Mouse (Mus musculus): ENCODE results near the gene Ece2. TPM values are rescaled to one million over a fixed set of nuclear protein-coding genes. Genes with fewer than 3 reads are reported as not detected.
"Not testable (repeated sequence)": the region's sequence is repeated elsewhere in the genome, so short reads cannot be mapped to it uniquely, and the experiment has no call there.

Gene Ece2
- polyA plus RNA-seq, 1 experiment from 2014 or later: 5.9 TPM

- H3K27me3 ChIP-seq: no peaks in the 10 kb centered on the region
- H3K9ac ChIP-seq (replicated peaks): no peak overlapping the region
- ATAC-seq (ENCODE audit: insufficient number of reproducible peaks, insufficient read depth, low FRiP score, low TSS enrichment, low read depth): no peak
- 79% methylated on average over 8 of the region's 8 CpGs for WGBS
- no peaks in the 10 kb centered on the region for H3K36me3 ChIP-seq
- no peaks in the 10 kb centered on the region for H3K9me3 ChIP-seq
- H3K4me2 ChIP-seq: no peak overlapping the region
- no peaks in the 10 kb centered on the region for H3K4me1 ChIP-seq (replicated peaks)
- H3K27ac ChIP-seq: no peak overlapping the region
- no peak overlapping the region for H3K4me3 ChIP-seq (replicated peaks)
Measured at GRCm38 (mm10) chr16:20637410-20637809, 7.8 kb downstream of the Ece2 start.

- no peaks in the 10 kb centered on the region for H3K36me3 ChIP-seq
- no peaks in the 10 kb centered on the region for H3K27me3 ChIP-seq
- H3K27ac ChIP-seq: no peak overlapping the region
- no peaks in the 10 kb centered on the region for H3K4me1 ChIP-seq (replicated peaks)
- H3K4me3 ChIP-seq (replicated peaks): no peak overlapping the region
- H3K9ac ChIP-seq (replicated peaks): no peak overlapping the region; the same call in 1 of the 2 replicates
- WGBS: 80% methylated on average over 8 of the region's 8 CpGs
- ATAC-seq (ENCODE audit: insufficient number of reproducible peaks, insufficient read depth, low FRiP score, low TSS enrichment, low read depth): no peak
- H3K4me2 ChIP-seq: no peak overlapping the region
- no peaks in the 10 kb centered on the region for H3K9me3 ChIP-seq
Measured at GRCm38 (mm10) chr16:20638367-20638766, 8.7 kb downstream of the Ece2 start.

- 0 out of 2 replicates have a peak, but pooled peaks have one; percentile 31 for ATAC-seq (ENCODE audit: insufficient number of reproducible peaks, insufficient read depth, low FRiP score, low TSS enrichment, low read depth)
- H3K4me3 ChIP-seq (replicated peaks): no peak overlapping the region
- H3K27me3 ChIP-seq: no peaks in the 10 kb centered on the region
- no peak overlapping the region for H3K4me2 ChIP-seq
- WGBS: 4% methylated on average over 8 of the region's 8 CpGs
- H3K9me3 ChIP-seq: no peaks in the 10 kb centered on the region
- no peaks in the 10 kb centered on the region for H3K4me1 ChIP-seq (replicated peaks)
- no peaks in the 10 kb centered on the region for H3K36me3 ChIP-seq
- no peak overlapping the region for H3K9ac ChIP-seq (replicated peaks)
- H3K27ac ChIP-seq: no peak overlapping the region
Measured at GRCm38 (mm10) chr16:20642161-20642560, 12.5 kb downstream of the Ece2 start.

- Histone ChIP-seq H3K4me1 (replicated peaks) (no peaks in the 10 kb centered on the region), H3K27me3 (no peaks in the 10 kb centered on the region), H3K27ac (no peak overlapping the region), H3K9ac (replicated peaks) (no peak overlapping the region), H3K9me3 (no peaks in the 10 kb centered on the region), H3K4me2 (no peak overlapping the region), H3K36me3 (no peaks in the 10 kb centered on the region), H3K4me3 (replicated peaks) (no peak overlapping the region)
- 86% methylated on average over 7 of the region's 7 CpGs for WGBS
- ATAC-seq (ENCODE audit: insufficient number of reproducible peaks, insufficient read depth, low FRiP score, low TSS enrichment, low read depth): no peak
Measured at GRCm38 (mm10) chr16:20643911-20644310, 14.3 kb downstream of the Ece2 start.

- H3K9ac ChIP-seq (replicated peaks): peak within 1 kb of the TSS; percentile 86
- H3K36me3 ChIP-seq: peaks cover 27% of the 10 kb centered on the region
- peak within 1 kb of the TSS; percentile 70 for H3K27ac ChIP-seq
- H3K9me3 ChIP-seq: no peaks in the 10 kb centered on the region
- peak within 1 kb of the TSS; percentile 86 for H3K4me3 ChIP-seq (replicated peaks)
- WGBS: 2% methylated on average over 46 of the region's 46 CpGs
- ATAC-seq (ENCODE audit: insufficient number of reproducible peaks, insufficient read depth, low FRiP score, low TSS enrichment, low read depth): peak; percentile 93
- no peaks in the 10 kb centered on the region for H3K27me3 ChIP-seq
- H3K4me1 ChIP-seq (replicated peaks): peaks cover 13% of the 10 kb centered on the region
- H3K4me2 ChIP-seq: peak within 1 kb of the TSS; percentile 90
Measured at GRCm38 (mm10) chr16:20651076-20651946, 21.7 kb downstream of the Ece2 start, which contains the start of gene Psmd2. Psmd2 (plus strand) TSS chr16:20651652.

- 13% methylated on average over 12 of the region's 12 CpGs for WGBS
- ATAC-seq (ENCODE audit: insufficient number of reproducible peaks, insufficient read depth, low FRiP score, low TSS enrichment, low read depth): no peak
Measured at GRCm38 (mm10) chr16:20651947-20652310, 22.3 kb downstream of the Ece2 start.

GRCm38 (mm10) chr16:20653315-20653714 lies 23.7 kb downstream of the Ece2 start:
- H3K9ac ChIP-seq (replicated peaks): no peak overlapping the region
- H3K27ac ChIP-seq: no peak overlapping the region
- no peak overlapping the region for H3K4me3 ChIP-seq (replicated peaks)
- 0 out of 2 replicates have a peak overlapping the region, but pooled peaks have one; percentile 90 for H3K4me2 ChIP-seq
- H3K4me1 ChIP-seq (replicated peaks): peaks cover 13% of the 10 kb centered on the region
- 50% methylated on average over 2 of the region's 2 CpGs for WGBS
- no peaks in the 10 kb centered on the region for H3K27me3 ChIP-seq
- no peak for ATAC-seq (ENCODE audit: insufficient number of reproducible peaks, insufficient read depth, low FRiP score, low TSS enrichment, low read depth)
- no peaks in the 10 kb centered on the region for H3K9me3 ChIP-seq
- H3K36me3 ChIP-seq: peaks cover 47% of the 10 kb centered on the region

More at GRCm38 (mm10) chr16:20651947-20652310, 22.3 kb downstream of the Ece2 start:
- no peaks in the 10 kb centered on the region for H3K9me3 ChIP-seq
- H3K36me3 ChIP-seq: peaks cover 33% of the 10 kb centered on the region
- no peak overlapping the region for H3K27ac ChIP-seq
- peaks cover 13% of the 10 kb centered on the region for H3K4me1 ChIP-seq (replicated peaks)
- H3K27me3 ChIP-seq: no peaks in the 10 kb centered on the region
- peak overlapping the region; percentile 86 for H3K4me3 ChIP-seq (replicated peaks)
- H3K9ac ChIP-seq (replicated peaks): peak overlapping the region; percentile 86
- H3K4me2 ChIP-seq: peak overlapping the region; percentile 90

GRCm38 (mm10) chr16:20657661-20658060 lies 28.0 kb downstream of the Ece2 start:
- WGBS: 93% methylated on average over 4 of the region's 4 CpGs
- Histone ChIP-seq H3K27me3 (no peaks in the 10 kb centered on the region), H3K4me3 (replicated peaks) (no peak overlapping the region), H3K4me2 (no peak overlapping the region), H3K4me1 (replicated peaks) (peaks cover 5% of the 10 kb centered on the region), H3K9ac (replicated peaks) (no peak overlapping the region), H3K27ac (no peak overlapping the region), H3K36me3 (peaks cover 91% of the 10 kb centered on the region), H3K9me3 (no peaks in the 10 kb centered on the region)
- ATAC-seq (ENCODE audit: insufficient number of reproducible peaks, insufficient read depth, low FRiP score, low TSS enrichment, low read depth): no peak

GRCm38 (mm10) chr16:20668013-20668412 lies 38.4 kb downstream of the Ece2 start, which contains the start of gene Eif4g1:
Eif4g1 (plus strand) TSS chr16:20668313.
- H3K4me1 ChIP-seq (replicated peaks); H3K9me3 ChIP-seq; H3K9ac ChIP-seq (replicated peaks); H3K27me3 ChIP-seq; H3K4me2 ChIP-seq; ATAC-seq (ENCODE audit: insufficient number of reproducible peaks, insufficient read depth, low FRiP score, low TSS enrichment, low read depth); H3K27ac ChIP-seq; H3K4me3 ChIP-seq (replicated peaks): not testable (repeated sequence)
- WGBS: 88% methylated on average over 3 of the region's 6 CpGs
- H3K36me3 ChIP-seq: peaks cover 25% of the 10 kb centered on the region

- Histone ChIP-seq H3K4me1 (replicated peaks) (peaks cover 19% of the 10 kb centered on the region), H3K27me3 (no peaks in the 10 kb centered on the region), H3K4me3 (replicated peaks) (no peak overlapping the region), H3K27ac (no peak overlapping the region), H3K4me2 (no peak overlapping the region), H3K9ac (replicated peaks) (no peak overlapping the region), H3K9me3 (no peaks in the 10 kb centered on the region), H3K36me3 (peaks cover 20% of the 10 kb centered on the region)
- 87% methylated on average over 3 of the region's 3 CpGs for WGBS
- no peak for ATAC-seq (ENCODE audit: insufficient number of reproducible peaks, insufficient read depth, low FRiP score, low TSS enrichment, low read depth)
Measured at GRCm38 (mm10) chr16:20670291-20670690, 40.7 kb downstream of the Ece2 start.

- whole genome bisulfite sequencing: 22% methylated on average over 6 of the region's 6 CpGs
- H3K27me3 ChIP-seq: no peaks in the 10 kb centered on the region
- H3K36me3 ChIP-seq: peaks cover 30% of the 10 kb centered on the region
- no peak overlapping the region for H3K9ac ChIP-seq (replicated peaks)
- peaks cover 19% of the 10 kb centered on the region for H3K4me1 ChIP-seq (replicated peaks)
- peak overlapping the region; percentile 58 for H3K4me2 ChIP-seq
- H3K27ac ChIP-seq: peak overlapping the region; percentile 47; the same call in 1 of the 2 replicates
- H3K4me3 ChIP-seq (replicated peaks): peak overlapping the region; percentile 99
- no peaks in the 10 kb centered on the region for H3K9me3 ChIP-seq
- no peak for ATAC-seq (ENCODE audit: insufficient number of reproducible peaks, insufficient read depth, low FRiP score, low TSS enrichment, low read depth)
Measured at GRCm38 (mm10) chr16:20671886-20672285, 42.3 kb downstream of the Ece2 start.

All from limb, embryonic 12.5 days (tissue).